Mouse (Mus musculus) heart, postnatal 25 days (tissue): ENCODE results near the gene Dennd4a. TPM values are rescaled to one million over a fixed set of nuclear protein-coding genes. Genes with fewer than 3 reads are reported as not detected.

Experiments
- DNase-seq: peaks from one replicate; pipeline ENCODE4 v3.0.0; 2022; ENCODE audit warnings: low spot score
- intact Hi-C: fragments of 180-260 bp; cut with DNase I; formaldehyde crosslinking; loops from one replicate; pipeline ENCODE4 v1.15.1; 2025
- total RNA-seq, 2 experiments: library from RNA; stranded (reverse); gene quantifications; 2 replicates each; pipeline ENCODE4 v1.2.3; 2021

Gene Dennd4a
- total RNA-seq = 1 to 10 TPM; 6.9 to 7.9 TPM

DNA sequence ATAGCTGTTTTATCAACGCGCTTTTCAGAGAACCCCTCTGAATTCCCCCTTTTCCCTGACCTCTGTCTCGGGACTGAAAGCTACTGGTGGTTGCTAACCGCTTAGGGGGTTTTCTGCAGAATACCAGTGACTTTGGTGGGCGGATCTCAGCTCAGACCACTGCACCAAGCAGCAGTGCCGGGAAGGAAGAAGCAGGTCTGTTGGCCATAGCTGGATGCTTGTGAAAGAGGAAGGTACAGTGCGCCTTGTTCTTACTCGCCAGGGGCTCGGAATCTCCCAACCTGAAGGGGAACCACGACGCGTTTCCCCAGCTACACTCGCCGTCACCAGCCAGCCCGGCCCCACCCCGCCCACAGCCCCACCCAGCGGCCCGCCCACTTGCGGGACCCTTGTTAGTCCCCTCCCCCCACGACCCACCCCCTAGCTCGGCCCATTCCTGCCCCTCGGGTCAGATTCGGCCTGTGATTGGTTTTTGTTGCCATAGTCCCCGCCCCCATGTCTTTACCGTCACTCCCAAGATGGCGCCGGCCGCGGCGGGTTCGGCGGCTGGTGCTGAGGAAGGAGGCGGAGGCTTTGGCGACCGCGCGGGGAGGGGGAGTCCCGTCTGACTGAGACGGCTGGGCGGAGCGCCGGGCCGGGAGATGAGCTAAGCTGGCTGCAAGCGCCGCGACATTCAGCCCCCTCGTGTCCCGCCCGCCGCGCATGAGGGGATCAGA lies at the start of gene Dennd4a:
Gene Dennd4a, plus strand, starts transcription at position 519 of the 716 bp plus-strand sequence.
- peak; percentile 98 for DNase-seq
- intact Hi-C loops = loop anchor here (5.0 kb wide), 2 partner anchors 34 to 74 kb away; partner anchors contain the start of gene Rab11a

DNA sequence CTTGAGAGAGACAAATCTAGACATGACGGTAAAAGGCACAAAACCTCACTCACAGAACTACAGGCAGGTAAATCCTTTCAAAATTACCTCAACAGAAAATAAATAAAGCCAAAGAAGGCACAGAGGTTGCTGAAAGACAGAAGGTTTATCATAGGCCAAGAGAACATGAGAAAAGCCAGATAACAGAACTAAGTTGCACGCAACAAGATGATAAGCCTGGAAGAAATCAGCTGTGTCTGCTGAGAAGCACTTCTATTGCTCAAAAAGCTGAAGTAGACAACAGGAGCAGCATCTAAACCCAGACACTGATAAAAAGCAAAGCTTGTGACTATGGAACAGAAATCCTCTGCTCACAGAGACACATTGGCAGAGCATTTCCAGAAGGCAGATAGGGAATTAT lies 46.3 kb upstream of the Dennd4a start:
- DNase-seq = no peak
- intact Hi-C loops = no loop called here

GRCm38 (mm10) chr9:64766136-64766535 lies 45.0 kb upstream of the Dennd4a start:
- no peak for DNase-seq
- intact Hi-C loops = no loop called here

DNA sequence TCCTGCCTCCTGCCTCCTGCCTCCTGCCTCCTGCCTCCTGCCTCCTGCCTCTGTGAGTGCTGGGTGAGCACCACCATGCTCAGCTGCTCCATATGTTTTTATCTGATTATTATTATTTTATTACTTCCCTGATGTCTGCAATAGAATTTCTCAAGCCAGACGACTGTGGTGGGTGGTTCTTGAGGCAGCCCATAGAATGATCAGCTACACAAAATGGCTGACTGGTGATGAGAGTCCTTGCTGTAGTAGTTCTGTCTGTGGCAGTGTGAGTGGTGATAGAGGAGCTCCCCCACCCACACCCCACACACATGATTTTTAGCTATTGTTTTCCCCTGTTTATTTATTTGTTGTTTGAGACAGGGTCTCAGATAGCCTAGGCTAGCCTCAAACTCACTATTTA lies 43.3 kb upstream of the Dennd4a start:
- no peak for DNase-seq
- intact Hi-C loops = no loop called here

- no peak for DNase-seq
- intact Hi-C loops = no loop called here
Measured at GRCm38 (mm10) chr9:64769066-64769695, 42.0 kb upstream of the Dennd4a start.

DNA sequence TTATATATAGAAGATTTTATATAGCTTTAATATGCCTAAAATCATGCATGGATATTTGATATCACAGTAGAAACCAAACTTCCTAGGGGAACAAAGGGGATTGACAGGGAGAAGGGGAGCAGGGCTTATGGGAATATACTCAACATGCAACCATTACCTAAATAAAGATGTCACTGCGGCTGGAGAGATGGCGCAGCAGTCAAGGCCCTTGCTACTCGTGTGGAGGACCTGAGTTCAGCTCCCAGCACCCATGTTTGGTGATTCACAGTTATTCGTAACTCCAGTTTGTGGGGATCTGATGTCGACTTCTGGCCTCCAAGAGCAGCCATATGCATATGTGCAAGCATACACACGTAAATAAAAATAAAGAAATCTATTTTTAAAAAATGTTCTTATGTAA lies 41.2 kb upstream of the Dennd4a start:
- intact Hi-C loops = no loop called here
- DNase-seq = no peak

GRCm38 (mm10) chr9:64770411-64770849 lies 40.7 kb upstream of the Dennd4a start:
- intact Hi-C loops = no loop called here

GRCm38 (mm10) chr9:64771236-64771635 lies 39.9 kb upstream of the Dennd4a start:
- DNase-seq = peak; percentile 43
- intact Hi-C loops = no loop called here

More at GRCm38 (mm10) chr9:64770411-64770849, 40.7 kb upstream of the Dennd4a start:
- no peak for DNase-seq

- intact Hi-C loops = no loop called here
- DNase-seq = no peak
Measured at GRCm38 (mm10) chr9:64773254-64773653, 37.9 kb upstream of the Dennd4a start.

DNA sequence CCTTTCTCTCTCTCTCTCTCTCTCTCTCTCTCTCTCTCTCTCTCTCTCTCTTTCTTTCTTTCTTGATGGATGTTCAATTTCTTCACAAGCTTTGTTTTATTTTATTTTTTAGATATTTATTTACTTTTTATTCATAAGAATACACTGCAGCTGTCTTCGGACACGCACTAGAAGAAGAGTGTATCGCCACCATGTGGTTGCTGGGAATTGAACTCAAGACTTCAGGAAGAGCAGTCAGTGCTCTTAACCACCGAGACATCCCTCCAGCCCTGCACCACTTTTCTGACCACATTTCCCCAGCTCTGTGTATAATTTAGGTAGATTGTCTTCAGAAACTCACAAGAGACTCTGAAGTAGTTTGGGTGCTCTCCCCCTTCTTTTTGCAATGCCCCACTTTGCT lies 37.2 kb upstream of the Dennd4a start:
- intact Hi-C loops = no loop called here

DNA sequence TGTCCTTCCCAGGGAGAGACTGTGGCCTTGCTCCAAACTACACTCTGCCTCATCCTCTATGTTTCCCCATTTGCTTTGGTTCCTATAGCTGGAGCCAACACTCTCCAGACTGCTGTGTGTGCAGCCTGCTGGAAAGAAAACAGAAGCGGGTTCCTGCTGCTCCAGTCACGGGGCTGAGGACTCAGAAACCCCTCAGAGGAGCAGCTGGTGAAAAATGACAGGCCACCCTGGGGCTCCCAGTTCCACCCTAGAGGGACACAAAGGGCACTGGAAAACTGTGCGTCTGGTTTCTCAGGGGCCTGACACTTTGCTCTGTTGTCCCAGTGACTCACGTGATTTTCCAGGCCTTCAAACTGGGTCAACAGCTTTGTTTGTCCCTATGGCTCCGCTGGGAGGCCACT lies 36.7 kb upstream of the Dennd4a start:
- peak; percentile 31 for DNase-seq
- intact Hi-C loops = no loop called here

More for the DNA sequence above, 37.2 kb upstream of the Dennd4a start:
- no peak for DNase-seq

DNA sequence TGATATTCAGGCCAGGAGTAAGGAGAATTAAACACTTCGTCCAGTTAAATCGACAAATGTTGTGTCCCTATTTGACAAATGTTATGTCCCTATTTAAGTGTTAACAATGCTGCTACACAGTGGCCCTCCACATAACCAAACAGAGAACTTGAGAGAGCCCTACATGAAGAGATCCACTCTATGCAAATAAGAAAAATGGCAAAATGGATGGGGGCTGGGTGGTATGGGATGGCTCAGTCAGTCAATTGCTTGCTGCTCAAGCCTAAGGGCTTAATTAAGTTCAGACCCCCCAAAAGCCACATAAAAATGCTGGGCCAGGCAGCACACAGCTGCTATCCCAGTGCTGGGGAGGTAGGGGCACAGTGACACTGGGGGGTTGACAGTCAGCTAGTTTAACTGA lies 36.3 kb upstream of the Dennd4a start:
- no peak for DNase-seq
- intact Hi-C loops = loop anchor here (5.0 kb wide), 1 partner anchor 37 kb away; the partner anchor contains the start of gene Dennd4a

DNA sequence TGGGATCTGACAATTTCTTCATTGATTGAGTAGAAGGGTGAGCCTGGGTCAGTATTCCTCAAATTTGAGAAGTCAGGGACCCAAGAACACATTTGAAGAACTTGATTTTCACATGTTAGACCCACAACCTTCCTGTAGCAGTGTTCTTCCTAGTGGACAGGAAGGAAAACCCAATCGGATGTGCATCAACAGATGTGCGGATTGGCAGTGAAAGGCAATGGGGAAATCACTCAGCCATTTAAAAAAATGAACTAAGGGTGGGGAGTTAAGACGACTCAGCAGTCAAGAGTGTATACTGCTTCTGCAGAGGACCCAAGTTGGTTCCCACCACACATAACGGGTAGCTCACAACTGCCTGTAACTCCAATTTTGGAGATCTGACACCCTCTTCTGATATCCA lies 35.6 kb upstream of the Dennd4a start:
- intact Hi-C loops = loop anchor here (5.0 kb wide), 1 partner anchor 37 kb away; the partner anchor contains the start of gene Dennd4a
- DNase-seq = no peak

DNA sequence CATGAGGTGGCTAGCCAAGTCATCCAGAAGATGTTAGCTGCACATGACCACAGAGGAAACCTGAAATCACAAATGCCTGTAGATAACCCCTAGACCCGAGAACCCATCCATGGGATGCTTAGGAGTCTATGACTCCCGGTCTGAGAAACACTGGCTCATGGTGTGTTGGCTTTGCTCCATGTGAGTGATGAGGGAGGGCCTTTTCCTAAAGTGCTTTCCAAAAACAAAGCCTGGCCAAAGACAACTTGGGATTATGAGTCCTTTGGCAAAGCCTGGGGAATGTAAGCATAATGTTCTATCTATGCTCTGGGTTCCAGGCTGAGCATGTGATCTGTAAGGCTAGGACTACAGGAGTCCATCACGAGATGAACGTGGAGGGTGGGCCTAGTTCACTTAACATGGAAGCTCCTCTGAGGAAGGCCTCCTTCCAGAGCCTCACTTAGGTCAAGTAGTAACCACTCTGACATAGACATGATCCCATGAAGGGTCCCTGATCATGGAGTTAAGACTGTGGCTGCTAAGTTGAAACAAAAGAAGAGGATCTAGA lies 33.6 kb upstream of the Dennd4a start:
- DNase-seq = no peak
- intact Hi-C loops = loop anchor here (5.0 kb wide), 1 partner anchor 35 kb away; the partner anchor contains the start of gene Dennd4a

- intact Hi-C loops = loop anchor here (2.0 to 5.0 kb wide), 4 partner anchors 34 to 183 kb away; partner anchors contain the start of genes Dennd4a and Ints14
- no peak for DNase-seq
Measured at GRCm38 (mm10) chr9:64778151-64778550, 33.0 kb upstream of the Dennd4a start.

DNA sequence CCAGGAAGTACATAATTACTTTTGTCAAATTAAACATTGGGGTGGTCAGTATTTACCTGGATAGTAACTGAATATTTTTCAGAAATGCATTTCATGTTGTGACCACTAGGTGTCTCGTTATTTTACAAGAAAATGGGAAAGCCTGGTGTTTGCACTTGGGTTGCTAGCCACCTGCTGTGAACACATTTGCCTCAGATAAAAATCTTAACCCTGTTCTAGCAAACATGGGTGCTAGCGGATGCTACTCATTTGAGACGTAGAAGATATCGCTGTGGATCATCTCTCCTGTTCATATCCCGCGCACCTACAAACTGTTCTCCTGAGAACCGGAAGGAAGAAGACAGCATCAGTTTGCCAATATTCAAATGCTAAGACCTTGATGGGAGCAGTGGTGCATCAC lies 31.5 kb upstream of the Dennd4a start:
- no peak for DNase-seq
- intact Hi-C loops = loop anchor here (2.0 to 5.0 kb wide), 5 partner anchors 33 to 181 kb away; partner anchors contain the start of genes Dennd4a and Ints14

DNA sequence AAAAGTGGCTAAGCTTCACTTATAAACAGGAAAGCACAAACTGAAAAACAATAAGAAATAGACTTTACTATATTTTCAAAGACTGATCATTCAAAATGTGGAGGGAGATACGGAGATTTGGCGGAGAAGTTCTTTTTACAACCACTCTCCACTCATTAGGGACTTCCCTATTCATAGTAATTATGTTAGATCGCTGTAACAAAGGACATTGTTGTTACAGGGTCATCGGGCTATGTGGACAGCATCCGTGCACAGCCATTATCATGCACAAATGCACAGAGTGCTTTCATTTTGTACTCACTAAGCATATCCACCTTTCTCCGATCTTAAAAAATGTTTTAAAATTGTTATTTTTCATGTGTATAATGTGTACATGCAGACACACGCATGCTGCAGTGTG lies 27.6 kb upstream of the Dennd4a start:
- DNase-seq = no peak
- intact Hi-C loops = loop anchor here (5.0 kb wide), 1 partner anchor 79 kb away; no protein-coding TSS in a partner anchor

- intact Hi-C loops = loop anchor here (5.0 kb wide), 1 partner anchor 77 kb away; no protein-coding TSS in a partner anchor
- DNase-seq = no peak
Measured at GRCm38 (mm10) chr9:64784841-64785240, 26.3 kb upstream of the Dennd4a start.

GRCm38 (mm10) chr9:64786216-64786905 lies 24.8 kb upstream of the Dennd4a start:
- no peak for DNase-seq
- intact Hi-C loops = no loop called here

DNA sequence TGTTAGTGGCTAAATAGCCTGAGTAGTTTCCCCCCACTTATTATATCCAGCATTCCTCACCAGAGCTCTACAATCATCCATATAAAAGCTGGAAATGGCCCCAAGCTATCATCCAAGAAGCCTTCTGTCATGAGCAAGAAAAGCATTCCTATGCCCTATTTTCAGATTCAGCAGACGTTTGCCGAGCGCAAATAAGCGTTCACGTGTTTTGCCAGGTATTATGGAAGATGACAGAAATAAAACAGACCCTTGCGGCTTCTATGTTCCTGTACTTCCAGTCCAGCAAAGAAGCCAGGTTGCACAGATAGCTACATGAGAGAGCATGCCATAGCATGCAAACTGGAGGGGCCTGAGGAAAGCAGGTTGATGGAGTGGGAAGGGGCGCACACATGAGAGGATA lies 23.1 kb upstream of the Dennd4a start:
- intact Hi-C loops = no loop called here

More for the DNA sequence above, 23.1 kb upstream of the Dennd4a start:
- DNase-seq = no peak
